Mouse (Mus musculus) intestine, embryonic 15.5 days (tissue): ENCODE measurements at regions not wholly inside any gene's neighbourhood (a gene's known extent, or its start where the extent isn't known, plus 50 kb on each side); places are given as distances from the start of the nearest gene placed in this dataset.

Source experiments
- ATAC-seq: fragments of 200-750 bp; cut with Nextera tagmentation; 2 replicates; pipeline ENCODE4 v1.8.0; 2017; ENCODE audit warnings: moderate TSS enrichment, moderate library complexity
- H3K27ac ChIP-seq: fragments of 300-500 bp; sonication (generic); 2 replicates; pipeline ENCODE4 v1.5.1; 2015; ENCODE audit warnings: mild to moderate bottlenecking, inconsistent platforms
- H3K27me3 ChIP-seq: fragments of 300-500 bp; sonication (generic); replicated peaks from 2 replicates; pipeline ENCODE4 v1.6.1; 2015; ENCODE audit warnings: inconsistent platforms
- H3K36me3 ChIP-seq: fragments of 300-500 bp; sonication (generic); 2 replicates; pipeline ENCODE4 v1.6.1; 2015; ENCODE audit warnings: inconsistent platforms
- H3K4me1 ChIP-seq: fragments of 300-500 bp; sonication (generic); replicated peaks from 2 replicates; pipeline ENCODE4 v1.6.1; 2015; ENCODE audit warnings: inconsistent platforms
- H3K4me2 ChIP-seq: fragments of 300-500 bp; sonication (generic); replicated peaks from 2 replicates; pipeline ENCODE4 v1.6.1; 2015; ENCODE audit warnings: mild to moderate bottlenecking, inconsistent platforms
- H3K4me3 ChIP-seq: fragments of 300-500 bp; sonication (generic); replicated peaks from 2 replicates; pipeline ENCODE4 v1.5.1; 2015; ENCODE audit warnings: inconsistent platforms
- H3K9ac ChIP-seq: fragments of 300-500 bp; sonication (generic); 2 replicates; pipeline ENCODE4 v1.6.1; 2015; ENCODE audit warnings: inconsistent platforms
- H3K9me3 ChIP-seq: fragments of 300-500 bp; sonication (generic); 2 replicates; pipeline ENCODE4 v1.6.1; 2016; ENCODE audit warnings: inconsistent platforms
- WGBS: fragments of 180-500 bp; shearing (Covaris S2); methylation state at CpG from one replicate; pipeline ENCODE4 v1.1.7; 2015; 5-methylcytosine and 5-hydroxymethylcytosine counted together

- Histone ChIP-seq H3K4me2 (no peak overlapping the region), H3K36me3 (no peaks in the 10 kb centered on the region), H3K4me1 (no peaks in the 10 kb centered on the region), H3K27me3 (no peaks in the 10 kb centered on the region), H3K4me3 (no peak overlapping the region), H3K9ac (no peak overlapping the region), H3K27ac (no peak overlapping the region), H3K9me3 (no peaks in the 10 kb centered on the region)
- no peak for ATAC-seq
- 87% methylated on average over 11 of the region's 11 CpGs for WGBS
Observed at GRCm38 (mm10) chr9:77845664-77846290, 71.4 kb upstream of the Elovl5 start.

GRCm38 (mm10) chr9:77848580-77848979, 68.6 kb upstream of the Elovl5 start:
- ATAC-seq = no peak
- Histone ChIP-seq H3K9me3 (no peaks in the 10 kb centered on the region), H3K4me2 (no peak overlapping the region), H3K4me3 (no peak overlapping the region), H3K9ac (no peak overlapping the region), H3K27ac (no peak overlapping the region), H3K4me1 (no peaks in the 10 kb centered on the region), H3K36me3 (no peaks in the 10 kb centered on the region), H3K27me3 (no peaks in the 10 kb centered on the region)
- WGBS = 76% methylated on average over 3 of the region's 3 CpGs

- Histone ChIP-seq H3K36me3 (no peaks in the 10 kb centered on the region), H3K9me3 (no peaks in the 10 kb centered on the region), H3K27me3 (no peaks in the 10 kb centered on the region), H3K4me3 (no peak overlapping the region), H3K4me2 (no peak overlapping the region), H3K4me1 (no peaks in the 10 kb centered on the region), H3K9ac (no peak overlapping the region), H3K27ac (no peak overlapping the region)
- WGBS = 71% methylated on average over 4 of the region's 4 CpGs
- ATAC-seq = no peak
Observed at GRCm38 (mm10) chr9:77849343-77849742, 67.8 kb upstream of the Elovl5 start.

GRCm38 (mm10) chr9:77851336-77851735, 65.8 kb upstream of the Elovl5 start:
- Histone ChIP-seq H3K27ac (no peak overlapping the region), H3K27me3 (no peaks in the 10 kb centered on the region), H3K4me1 (0 out of 2 replicates have a peak, but pooled peaks cover 2% of the 10 kb centered on the region), H3K9ac (no peak overlapping the region), H3K4me3 (no peak overlapping the region), H3K4me2 (no peak overlapping the region), H3K9me3 (no peaks in the 10 kb centered on the region), H3K36me3 (no peaks in the 10 kb centered on the region)
- ATAC-seq = no peak
- WGBS = 68% methylated on average over 6 of the region's 6 CpGs

GRCm38 (mm10) chr9:77857091-77858058, 59.8 kb upstream of the Elovl5 start:
- Histone ChIP-seq H3K9ac (no peak overlapping the region), H3K4me2 (no peak overlapping the region), H3K27ac (no peak overlapping the region), H3K4me1 (0 out of 2 replicates have a peak, but pooled peaks cover 2% of the 10 kb centered on the region), H3K36me3 (no peaks in the 10 kb centered on the region), H3K9me3 (no peaks in the 10 kb centered on the region), H3K27me3 (no peaks in the 10 kb centered on the region), H3K4me3 (no peak overlapping the region)
- no peak for ATAC-seq
- 83% methylated on average over 9 of the region's 9 CpGs for WGBS

- Histone ChIP-seq H3K9me3 (no peaks in the 10 kb centered on the region), H3K36me3 (no peaks in the 10 kb centered on the region), H3K4me3 (no peak overlapping the region), H3K27me3 (no peaks in the 10 kb centered on the region), H3K9ac (no peak overlapping the region), H3K4me1 (0 out of 2 replicates have a peak, but pooled peaks cover 2% of the 10 kb centered on the region), H3K4me2 (no peak overlapping the region), H3K27ac (no peak overlapping the region)
- 64% methylated on average over 6 of the region's 6 CpGs for WGBS
- ATAC-seq = 0 out of 2 replicates have a peak, but pooled peaks have one; percentile 34
Observed at GRCm38 (mm10) chr9:77858127-77858794, 58.9 kb upstream of the Elovl5 start.
